Mouse (Mus musculus): ENCODE data around the gene Chchd3. TPM values are rescaled to one million over a fixed set of nuclear protein-coding genes. Genes with fewer than 3 reads are reported as not detected.

Gene Chchd3
- total RNA-seq, 1 experiment from 2014 or later: 225 TPM

- ATAC-seq (replicated peaks in 1 of 2; ENCODE audit: insufficient read depth in 1 of 2, low FRiP score in 2 of 2, low TSS enrichment in 1 of 2, low read depth in 1 of 2, poor library complexity in 2 of 2, severe bottlenecking in 2 of 2): no peak
These were observed 104.6 kb downstream of the Chchd3 start for GRCm38 (mm10) chr6:32955481-32955880.

GRCm38 (mm10) chr6:32950973-32951372 is 109.1 kb downstream of the Chchd3 start:
- no peak for ATAC-seq (replicated peaks in 1 of 2; ENCODE audit: insufficient read depth in 1 of 2, low FRiP score in 2 of 2, low TSS enrichment in 1 of 2, low read depth in 1 of 2, poor library complexity in 2 of 2, severe bottlenecking in 2 of 2)

GRCm38 (mm10) chr6:32949702-32950101 is 110.4 kb downstream of the Chchd3 start:
- no peak for ATAC-seq (replicated peaks in 1 of 2; ENCODE audit: insufficient read depth in 1 of 2, low FRiP score in 2 of 2, low TSS enrichment in 1 of 2, low read depth in 1 of 2, poor library complexity in 2 of 2, severe bottlenecking in 2 of 2)

- no peak for ATAC-seq (replicated peaks in 1 of 2; ENCODE audit: insufficient read depth in 1 of 2, low FRiP score in 2 of 2, low TSS enrichment in 1 of 2, low read depth in 1 of 2, poor library complexity in 2 of 2, severe bottlenecking in 2 of 2)
These were observed 112.8 kb downstream of the Chchd3 start for GRCm38 (mm10) chr6:32947225-32947624.

- ATAC-seq (replicated peaks in 1 of 2; ENCODE audit: insufficient read depth in 1 of 2, low FRiP score in 2 of 2, low TSS enrichment in 1 of 2, low read depth in 1 of 2, poor library complexity in 2 of 2, severe bottlenecking in 2 of 2): no peak
These were observed 115.1 kb downstream of the Chchd3 start for GRCm38 (mm10) chr6:32944956-32945355.

GRCm38 (mm10) chr6:32943651-32944050 is 116.4 kb downstream of the Chchd3 start:
- no peak for ATAC-seq (replicated peaks in 1 of 2; ENCODE audit: insufficient read depth in 1 of 2, low FRiP score in 2 of 2, low TSS enrichment in 1 of 2, low read depth in 1 of 2, poor library complexity in 2 of 2, severe bottlenecking in 2 of 2)

- ATAC-seq (replicated peaks in 1 of 2; ENCODE audit: insufficient read depth in 1 of 2, low FRiP score in 2 of 2, low TSS enrichment in 1 of 2, low read depth in 1 of 2, poor library complexity in 2 of 2, severe bottlenecking in 2 of 2): no peak
These were observed 119.8 kb downstream of the Chchd3 start for GRCm38 (mm10) chr6:32940299-32940698.

GRCm38 (mm10) chr6:32937643-32938042 is 122.4 kb downstream of the Chchd3 start:
- no peak for ATAC-seq (replicated peaks in 1 of 2; ENCODE audit: insufficient read depth in 1 of 2, low FRiP score in 2 of 2, low TSS enrichment in 1 of 2, low read depth in 1 of 2, poor library complexity in 2 of 2, severe bottlenecking in 2 of 2)

GRCm38 (mm10) chr6:32936794-32937193 is 123.3 kb downstream of the Chchd3 start:
- no peak for ATAC-seq (replicated peaks in 1 of 2; ENCODE audit: insufficient read depth in 1 of 2, low FRiP score in 2 of 2, low TSS enrichment in 1 of 2, low read depth in 1 of 2, poor library complexity in 2 of 2, severe bottlenecking in 2 of 2)

- no peak for ATAC-seq (replicated peaks in 1 of 2; ENCODE audit: insufficient read depth in 1 of 2, low FRiP score in 2 of 2, low TSS enrichment in 1 of 2, low read depth in 1 of 2, poor library complexity in 2 of 2, severe bottlenecking in 2 of 2)
These were observed 123.7 kb downstream of the Chchd3 start for GRCm38 (mm10) chr6:32936365-32936764.

GRCm38 (mm10) chr6:32935576-32935975 is 124.5 kb downstream of the Chchd3 start:
- ATAC-seq (replicated peaks in 1 of 2; ENCODE audit: insufficient read depth in 1 of 2, low FRiP score in 2 of 2, low TSS enrichment in 1 of 2, low read depth in 1 of 2, poor library complexity in 2 of 2, severe bottlenecking in 2 of 2): no peak

GRCm38 (mm10) chr6:32931106-32931770 is 128.8 kb downstream of the Chchd3 start:
- ATAC-seq (replicated peaks in 1 of 2; ENCODE audit: insufficient read depth in 1 of 2, low FRiP score in 2 of 2, low TSS enrichment in 1 of 2, low read depth in 1 of 2, poor library complexity in 2 of 2, severe bottlenecking in 2 of 2): no peak

- ATAC-seq (replicated peaks in 1 of 2; ENCODE audit: insufficient read depth in 1 of 2, low FRiP score in 2 of 2, low TSS enrichment in 1 of 2, low read depth in 1 of 2, poor library complexity in 2 of 2, severe bottlenecking in 2 of 2): no peak
These were observed 137.7 kb downstream of the Chchd3 start for GRCm38 (mm10) chr6:32922391-32922790.

GRCm38 (mm10) chr6:32920091-32920490 is 140.0 kb downstream of the Chchd3 start:
- no peak for ATAC-seq (replicated peaks in 1 of 2; ENCODE audit: insufficient read depth in 1 of 2, low FRiP score in 2 of 2, low TSS enrichment in 1 of 2, low read depth in 1 of 2, poor library complexity in 2 of 2, severe bottlenecking in 2 of 2)

- no peak for ATAC-seq (replicated peaks in 1 of 2; ENCODE audit: insufficient read depth in 1 of 2, low FRiP score in 2 of 2, low TSS enrichment in 1 of 2, low read depth in 1 of 2, poor library complexity in 2 of 2, severe bottlenecking in 2 of 2)
These were observed 149.4 kb downstream of the Chchd3 start for GRCm38 (mm10) chr6:32910692-32911091.

GRCm38 (mm10) chr6:32899061-32899460 is 161.0 kb downstream of the Chchd3 start:
- ATAC-seq (replicated peaks in 1 of 2; ENCODE audit: insufficient read depth in 1 of 2, low FRiP score in 2 of 2, low TSS enrichment in 1 of 2, low read depth in 1 of 2, poor library complexity in 2 of 2, severe bottlenecking in 2 of 2): no peak

- no peak for ATAC-seq (replicated peaks in 1 of 2; ENCODE audit: insufficient read depth in 1 of 2, low FRiP score in 2 of 2, low TSS enrichment in 1 of 2, low read depth in 1 of 2, poor library complexity in 2 of 2, severe bottlenecking in 2 of 2)
These were observed 166.0 kb downstream of the Chchd3 start for GRCm38 (mm10) chr6:32894100-32894499.

GRCm38 (mm10) chr6:32890726-32891125 is 169.3 kb downstream of the Chchd3 start:
- ATAC-seq (replicated peaks in 1 of 2; ENCODE audit: insufficient read depth in 1 of 2, low FRiP score in 2 of 2, low TSS enrichment in 1 of 2, low read depth in 1 of 2, poor library complexity in 2 of 2, severe bottlenecking in 2 of 2): no peak

GRCm38 (mm10) chr6:32888894-32889529 is 171.0 kb downstream of the Chchd3 start:
- ATAC-seq (replicated peaks in 1 of 2; ENCODE audit: insufficient read depth in 1 of 2, low FRiP score in 2 of 2, low TSS enrichment in 1 of 2, low read depth in 1 of 2, poor library complexity in 2 of 2, severe bottlenecking in 2 of 2): no peak

Data from hematopoietic stem cell, adult 5-6 weeks (primary cell).